Mouse (Mus musculus) intestine, embryonic 16.5 days (tissue): ENCODE data around the gene Evc2. TPM values are rescaled to one million over a fixed set of nuclear protein-coding genes. Genes with fewer than 3 reads are reported as not detected.

Experiments used
- ATAC-seq: fragments of 200-750 bp; cut with Nextera tagmentation; 2 replicates; pipeline ENCODE4 v1.8.0; 2017; ENCODE audit warnings: moderate TSS enrichment, moderate library complexity
- H3K27ac ChIP-seq: fragments of 300-500 bp; sonication (generic); 2 replicates; pipeline ENCODE4 v1.5.1; 2014; ENCODE audit warnings: mild to moderate bottlenecking, low read length
- H3K27me3 ChIP-seq: fragments of 300-500 bp; sonication (generic); replicated peaks from 2 replicates; pipeline ENCODE4 v1.6.1; 2014; ENCODE audit warnings: low read length, control low read depth, mixed read lengths; ENCODE audit not compliant: control insufficient read depth, insufficient read depth
- H3K36me3 ChIP-seq: fragments of 300-500 bp; sonication (generic); 2 replicates; pipeline ENCODE4 v1.6.1; 2014; ENCODE audit warnings: low read length, control low read depth; ENCODE audit not compliant: control insufficient read depth, insufficient read depth
- H3K4me1 ChIP-seq: fragments of 300-500 bp; sonication (generic); 2 replicates; pipeline ENCODE4 v1.6.1; 2014; ENCODE audit warnings: low read length, control low read depth, mixed read lengths; ENCODE audit not compliant: control insufficient read depth, insufficient read depth
- H3K4me2 ChIP-seq: fragments of 300-500 bp; sonication (generic); 2 replicates; pipeline ENCODE4 v1.6.1; 2014; ENCODE audit warnings: low read depth, low read length, control low read depth
- H3K4me3 ChIP-seq: fragments of 300-500 bp; sonication (generic); 2 replicates; pipeline ENCODE4 v1.5.1; 2014; ENCODE audit warnings: mild to moderate bottlenecking, low read length
- H3K9ac ChIP-seq: fragments of 300-500 bp; sonication (generic); 2 replicates; pipeline ENCODE4 v1.6.1; 2014; ENCODE audit warnings: low read depth, low read length
- H3K9me3 ChIP-seq: fragments of 300-500 bp; sonication (generic); 2 replicates; pipeline ENCODE4 v1.6.1; 2016; ENCODE audit warnings: low read length, control low read depth; ENCODE audit not compliant: control insufficient read depth
- WGBS: fragments of 180-500 bp; shearing (Covaris S2); extraction: QIAGEN DNeasy Blood & Tissue Kit; methylation state at CpG from one replicate; pipeline ENCODE4 v1.1.7; 2014; 5-methylcytosine and 5-hydroxymethylcytosine counted together
- polyA plus RNA-seq: library from polyadenylated mRNA; unstranded; fragments of >200 nt; fragmentation: Nextera tagmentation; extraction: Ambion mirVana; gene quantifications from 2 replicates; pipeline ENCODE4 v1.2.1, GENCODE M21; 2015

Gene Evc2
- polyA plus RNA-seq: 8.5 and 9.4 TPM in 2 replicates

DNA sequence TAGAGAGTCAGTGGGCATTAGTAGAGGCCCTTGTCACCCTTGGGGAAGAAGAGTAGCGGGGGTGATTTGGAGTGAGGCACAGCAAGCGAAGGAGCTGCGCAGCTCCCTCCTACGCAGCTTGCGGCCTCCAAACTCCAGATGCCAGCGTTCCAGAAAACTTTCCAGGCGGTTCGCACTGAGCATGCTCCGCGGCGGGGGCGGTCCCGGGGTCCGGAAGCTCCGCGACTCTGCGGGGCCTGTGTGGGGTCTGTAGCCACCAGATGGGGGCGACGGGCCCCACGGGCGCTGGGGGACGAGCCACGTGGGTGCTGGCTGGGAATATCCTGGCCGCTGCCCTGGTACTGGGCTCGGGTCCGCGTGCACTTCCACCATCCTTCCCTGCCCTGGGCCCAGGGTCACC, at the start of gene Evc2:
Gene Evc2 (plus strand): TSS at position 212 of the 400 bp plus-strand sequence.
- H3K4me1 ChIP-seq: peaks cover 23% of the 10 kb centered on the region
- no peaks in the 10 kb centered on the region for H3K9me3 ChIP-seq
- peak within 1 kb of the TSS; percentile 65 for H3K27ac ChIP-seq
- ATAC-seq: peak; percentile 88
- H3K4me3 ChIP-seq: peak within 1 kb of the TSS; percentile 71
- H3K4me2 ChIP-seq: peak within 1 kb of the TSS; percentile 91
- no peaks in the 10 kb centered on the region for H3K27me3 ChIP-seq
- WGBS: under 1% methylated on average over 27 of the region's 27 CpGs
- no peaks in the 10 kb centered on the region for H3K36me3 ChIP-seq
- H3K9ac ChIP-seq: peak within 1 kb of the TSS; percentile 76

DNA sequence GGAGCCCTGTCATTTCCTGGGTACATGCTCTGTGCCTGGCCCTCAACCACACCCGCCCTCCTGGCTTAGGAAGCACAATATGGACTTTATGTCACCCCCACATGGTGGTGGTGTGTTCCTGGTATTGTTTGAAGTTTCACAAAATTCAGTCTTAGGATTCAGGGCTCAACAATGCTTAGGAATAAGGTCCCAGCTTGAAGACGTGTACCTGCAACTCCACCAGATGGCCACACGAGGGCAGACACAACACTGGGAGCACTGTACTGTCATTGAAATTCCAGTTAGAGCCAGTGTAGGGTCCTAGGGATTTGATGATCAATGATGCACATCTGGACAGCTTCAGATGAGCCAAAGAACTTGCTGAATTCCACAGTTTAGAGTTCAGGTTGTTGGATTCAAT, 49.1 kb upstream of the Evc2 start:
- no peak overlapping the region for H3K4me3 ChIP-seq
- ATAC-seq: no peak
- H3K9me3 ChIP-seq: no peaks in the 10 kb centered on the region
- H3K27ac ChIP-seq: no peak overlapping the region
- H3K4me2 ChIP-seq: no peak overlapping the region
- 16% methylated on average over 3 of the region's 3 CpGs for WGBS
- no peak overlapping the region for H3K9ac ChIP-seq
- H3K4me1 ChIP-seq: no peaks in the 10 kb centered on the region
- H3K27me3 ChIP-seq: no peaks in the 10 kb centered on the region
- no peaks in the 10 kb centered on the region for H3K36me3 ChIP-seq

DNA sequence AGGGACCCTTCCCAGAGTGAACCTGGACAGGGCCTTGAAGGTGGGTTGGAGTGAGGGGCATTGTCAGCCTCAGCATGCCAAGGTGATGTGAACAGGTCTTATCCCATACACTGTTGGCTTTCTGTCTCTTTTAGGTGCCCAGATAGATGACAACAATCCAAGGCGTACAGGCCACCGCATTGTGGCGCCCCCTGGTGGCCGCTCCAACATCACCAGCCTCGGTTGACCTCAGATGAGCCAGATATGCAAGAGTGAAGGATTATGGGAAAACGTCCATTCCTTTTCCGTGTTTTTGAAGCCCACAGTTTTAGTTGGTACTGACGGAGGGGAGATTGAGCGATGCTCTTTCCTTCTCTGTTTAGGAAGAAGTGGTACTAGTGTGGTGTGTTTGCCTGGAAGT, 47.3 kb upstream of the Evc2 start:
- WGBS: 59% methylated on average over 9 of the region's 9 CpGs
- Histone ChIP-seq H3K9me3 (no peaks in the 10 kb centered on the region), H3K27ac (no peak overlapping the region), H3K27me3 (no peaks in the 10 kb centered on the region), H3K9ac (no peak overlapping the region), H3K4me2 (no peak overlapping the region), H3K36me3 (no peaks in the 10 kb centered on the region), H3K4me3 (no peak overlapping the region), H3K4me1 (no peaks in the 10 kb centered on the region)
- no peak for ATAC-seq

DNA sequence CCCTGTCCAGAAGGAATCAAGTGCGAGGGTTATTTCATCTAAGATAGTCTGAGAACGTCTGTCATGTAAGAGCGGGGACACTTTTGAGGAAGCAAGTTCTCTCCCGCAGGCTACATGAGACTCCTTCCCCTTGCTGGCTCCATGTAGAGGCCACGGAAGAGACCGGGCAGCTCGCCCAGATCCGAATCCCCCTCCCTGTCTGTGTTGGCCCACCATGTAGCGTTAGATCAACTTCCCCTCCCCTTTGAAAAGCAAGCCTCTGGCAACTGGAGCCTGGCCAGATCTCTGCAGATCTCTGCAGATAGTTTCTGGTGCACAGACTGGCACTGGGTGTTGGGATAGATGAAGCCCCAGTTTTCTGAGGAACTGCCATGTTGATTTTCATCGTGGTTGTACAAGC, 41.6 kb upstream of the Evc2 start:
- H3K9me3 ChIP-seq: no peaks in the 10 kb centered on the region
- H3K36me3 ChIP-seq: no peaks in the 10 kb centered on the region
- no peak overlapping the region for H3K27ac ChIP-seq
- no peaks in the 10 kb centered on the region for H3K4me1 ChIP-seq
- H3K4me2 ChIP-seq: no peak overlapping the region
- ATAC-seq: no peak
- H3K9ac ChIP-seq: no peak overlapping the region
- H3K4me3 ChIP-seq: no peak overlapping the region
- no peaks in the 10 kb centered on the region for H3K27me3 ChIP-seq
- WGBS: 69% methylated on average over 10 of the region's 10 CpGs

DNA sequence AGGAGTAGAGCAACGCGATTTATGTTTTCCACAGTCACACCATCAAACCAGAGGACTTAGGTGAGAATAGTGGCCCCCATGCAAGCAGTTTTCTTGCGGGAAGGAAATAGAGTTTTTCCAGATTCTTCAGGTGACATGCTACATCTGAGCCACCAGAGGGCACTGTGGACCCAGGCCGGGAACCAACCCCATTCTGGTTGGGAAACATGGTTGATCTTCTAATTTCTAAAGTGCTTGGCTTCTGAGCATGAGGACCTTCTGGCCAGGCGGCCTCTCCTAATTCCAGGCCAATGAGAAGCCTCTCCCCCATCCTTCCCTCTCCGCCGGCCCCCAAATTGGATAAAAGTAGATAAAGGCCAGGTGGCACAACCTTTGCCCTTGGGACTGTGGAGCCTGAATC, 39.9 kb upstream of the Evc2 start:
- H3K27ac ChIP-seq: no peak overlapping the region
- no peak for ATAC-seq
- H3K36me3 ChIP-seq: no peaks in the 10 kb centered on the region

DNA sequence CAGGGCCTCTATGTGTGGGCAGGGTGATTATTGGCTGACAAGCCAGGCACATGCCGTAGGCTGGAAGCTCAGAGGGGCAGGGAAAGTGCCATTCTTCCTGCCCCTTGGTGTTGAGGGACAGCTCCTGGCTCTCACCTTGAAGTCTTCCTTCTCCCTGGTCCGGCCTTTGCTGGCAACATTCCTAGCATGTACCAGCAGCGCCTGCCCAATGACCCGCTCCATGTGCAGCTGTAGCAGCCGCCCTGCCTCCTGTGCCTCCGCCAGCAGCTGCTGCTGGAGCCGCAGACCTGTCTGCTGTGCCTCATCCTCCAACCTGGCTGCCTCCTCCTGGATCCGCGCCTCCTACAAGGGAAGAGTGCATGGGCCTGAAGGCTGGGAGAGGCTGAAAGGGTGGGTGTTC, 28.3 kb upstream of the Evc2 start:
- Histone ChIP-seq H3K4me1 (no peaks in the 10 kb centered on the region), H3K27me3 (no peaks in the 10 kb centered on the region), H3K9ac (no peak overlapping the region), H3K36me3 (0 out of 2 replicates have a peak, but pooled peaks cover 5% of the 10 kb centered on the region), H3K9me3 (no peaks in the 10 kb centered on the region), H3K4me3 (no peak overlapping the region), H3K4me2 (no peak overlapping the region), H3K27ac (no peak overlapping the region)
- WGBS: 81% methylated on average over 9 of the region's 9 CpGs
- no peak for ATAC-seq

More for the DNA sequence above, 39.9 kb upstream of the Evc2 start:
- no peak overlapping the region for H3K4me3 ChIP-seq
- no peak overlapping the region for H3K4me2 ChIP-seq
- 23% methylated on average over 7 of the region's 7 CpGs for WGBS
- no peak overlapping the region for H3K9ac ChIP-seq
- no peaks in the 10 kb centered on the region for H3K4me1 ChIP-seq
- H3K27me3 ChIP-seq: no peaks in the 10 kb centered on the region
- no peaks in the 10 kb centered on the region for H3K9me3 ChIP-seq

DNA sequence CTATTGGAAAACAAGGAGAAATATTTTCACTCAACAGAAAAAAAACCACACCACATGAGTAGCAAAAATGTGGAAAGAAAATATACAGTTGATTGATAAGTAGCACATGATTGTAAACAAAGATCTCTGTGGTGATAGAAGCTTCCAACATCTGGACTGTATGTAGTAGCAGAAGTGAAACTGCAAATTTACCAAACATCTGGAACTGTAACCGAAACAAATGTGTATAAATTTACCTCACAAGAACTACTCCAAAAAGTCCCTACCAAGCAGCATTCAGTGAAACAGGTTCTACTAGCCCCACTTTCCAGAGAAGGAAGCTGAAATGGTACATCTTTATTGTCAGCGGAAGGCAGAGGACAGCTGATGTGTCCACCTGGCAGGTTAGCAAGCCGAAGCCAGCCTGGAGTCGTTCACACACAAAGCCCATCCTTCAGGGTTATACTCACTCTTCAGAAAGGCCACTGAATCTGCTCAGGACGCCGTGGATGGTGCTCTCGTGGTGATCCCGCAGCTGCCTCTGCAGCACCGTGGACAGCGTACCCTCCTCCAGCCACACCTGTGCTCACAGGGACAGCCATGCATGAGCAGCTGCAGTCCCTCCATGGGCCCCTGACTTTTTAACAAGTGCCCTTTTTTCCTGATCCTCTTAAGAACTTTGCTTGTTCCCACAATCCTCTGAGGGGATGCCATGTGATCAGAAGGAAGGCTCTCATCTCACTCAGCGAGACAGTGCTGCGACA, 25.1 kb upstream of the Evc2 start:
- Histone ChIP-seq H3K4me1 (no peaks in the 10 kb centered on the region), H3K4me3 (no peak overlapping the region), H3K4me2 (no peak overlapping the region), H3K27ac (no peak overlapping the region), H3K27me3 (no peaks in the 10 kb centered on the region), H3K36me3 (peaks cover 14% of the 10 kb centered on the region; the same call in 1 of the 2 replicates), H3K9ac (no peak overlapping the region), H3K9me3 (no peaks in the 10 kb centered on the region)
- WGBS: 86% methylated on average over 12 of the region's 12 CpGs
- ATAC-seq: no peak

DNA sequence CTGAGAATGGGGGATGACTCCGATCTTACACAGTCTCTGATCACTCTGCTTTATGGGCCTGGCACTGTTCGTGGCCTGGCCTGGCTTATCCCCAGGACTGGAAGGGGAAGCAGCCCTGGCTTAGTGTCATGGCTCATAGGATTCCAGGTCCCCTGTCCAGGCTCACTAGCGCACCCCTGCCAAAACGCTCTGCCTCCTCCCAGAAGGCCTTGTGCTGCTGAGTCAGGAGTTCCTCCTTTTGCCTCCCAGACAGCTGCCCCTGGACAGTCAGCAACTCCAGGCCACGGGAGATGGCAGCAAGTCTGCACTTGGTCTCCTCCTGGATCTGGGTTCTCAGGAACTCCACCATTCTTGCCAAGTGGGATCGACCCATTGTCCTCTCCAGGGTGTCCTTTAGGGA, 19.6 kb upstream of the Evc2 start:
- ATAC-seq: no peak
- no peak overlapping the region for H3K4me3 ChIP-seq
- H3K27me3 ChIP-seq: no peaks in the 10 kb centered on the region
- H3K27ac ChIP-seq: no peak overlapping the region
- H3K36me3 ChIP-seq: peaks cover 14% of the 10 kb centered on the region; the same call in 1 of the 2 replicates
- H3K9ac ChIP-seq: no peak overlapping the region
- H3K9me3 ChIP-seq: no peaks in the 10 kb centered on the region
- H3K4me2 ChIP-seq: no peak overlapping the region
- H3K4me1 ChIP-seq: no peaks in the 10 kb centered on the region
- 89% methylated on average over 6 of the region's 6 CpGs for WGBS

DNA sequence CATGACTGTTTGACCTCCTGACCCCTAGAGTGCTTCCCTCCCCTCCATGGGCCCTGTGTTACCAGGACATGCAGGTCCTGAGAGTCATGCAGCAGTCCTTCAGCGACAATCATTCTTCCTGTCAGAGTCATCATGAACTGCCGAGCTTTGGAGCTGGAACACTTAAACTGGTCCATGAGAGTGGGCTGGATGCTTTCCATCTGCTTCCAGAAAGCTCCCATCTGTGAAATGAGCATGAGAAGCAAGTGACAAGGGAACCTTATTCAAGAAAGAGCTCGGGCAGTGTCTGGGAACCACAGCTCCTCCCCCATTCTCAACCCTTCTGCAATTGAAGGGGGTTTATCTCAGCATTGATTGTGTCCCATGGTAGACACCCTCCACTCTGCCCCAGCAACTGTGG, 18.1 kb upstream of the Evc2 start:
- WGBS: 69% methylated on average over 3 of the region's 3 CpGs
- Histone ChIP-seq H3K36me3 (peaks cover 9% of the 10 kb centered on the region; the same call in 1 of the 2 replicates), H3K27ac (no peak overlapping the region), H3K4me1 (no peaks in the 10 kb centered on the region), H3K4me3 (no peak overlapping the region), H3K4me2 (no peak overlapping the region), H3K9ac (no peak overlapping the region), H3K27me3 (no peaks in the 10 kb centered on the region), H3K9me3 (no peaks in the 10 kb centered on the region)
- ATAC-seq: no peak

DNA sequence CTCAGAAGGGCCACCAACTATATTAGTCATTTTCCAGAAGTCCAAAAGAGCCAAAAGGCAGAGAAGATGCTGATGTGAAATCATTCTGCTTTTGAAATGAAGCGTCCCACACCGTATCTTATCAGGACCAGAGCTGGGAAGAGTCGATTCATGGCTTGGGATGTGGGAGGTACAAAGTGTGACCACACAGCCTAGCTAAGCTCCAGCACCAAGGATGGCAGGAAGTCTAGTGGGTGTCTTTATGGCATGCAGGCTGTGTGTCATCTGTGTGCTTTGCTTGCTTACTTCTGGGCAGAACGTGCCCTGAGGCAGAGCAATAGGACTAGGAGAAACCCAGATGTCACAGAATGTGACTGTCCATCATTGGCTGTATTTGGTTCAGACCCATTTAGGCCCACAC, 17.5 kb upstream of the Evc2 start:
- Histone ChIP-seq H3K4me1 (no peaks in the 10 kb centered on the region), H3K9ac (no peak overlapping the region), H3K36me3 (peaks cover 4% of the 10 kb centered on the region; the same call in 1 of the 2 replicates), H3K4me3 (no peak overlapping the region), H3K27me3 (no peaks in the 10 kb centered on the region), H3K27ac (no peak overlapping the region), H3K9me3 (no peaks in the 10 kb centered on the region), H3K4me2 (no peak overlapping the region)
- no peak for ATAC-seq
- 87% methylated on average over 4 of the region's 4 CpGs for WGBS
